Mouse (Mus musculus) neural tube, embryonic 14.5 days (tissue): ENCODE results near the gene Gm17651. TPM values are rescaled to one million over a fixed set of nuclear protein-coding genes. Genes with fewer than 3 reads are reported as not detected.

ENCODE experiments used
- ATAC-seq: fragments of 200-750 bp; cut with Nextera tagmentation; 2 replicates; pipeline ENCODE4 v1.8.0; 2017; ENCODE audit warnings: low read depth, mild to moderate bottlenecking, moderate TSS enrichment, moderate library complexity
- H3K27ac ChIP-seq: fragments of 300-500 bp; sonication (generic); 2 replicates; pipeline ENCODE4 v1.5.1; 2014; ENCODE audit warnings: low read depth, mild to moderate bottlenecking, control low read depth, low read length, moderate library complexity, mixed read lengths
- H3K27me3 ChIP-seq: fragments of 300-500 bp; sonication (generic); 2 replicates; pipeline ENCODE4 v1.6.1; 2014; ENCODE audit warnings: low read length; ENCODE audit not compliant: control insufficient read depth, insufficient read depth
- H3K36me3 ChIP-seq: fragments of 300-500 bp; sonication (generic); 2 replicates; pipeline ENCODE4 v1.6.1; 2014; ENCODE audit warnings: low read length, mixed read lengths; ENCODE audit not compliant: control insufficient read depth, insufficient read depth
- H3K4me1 ChIP-seq: fragments of 300-500 bp; sonication (generic); 2 replicates; pipeline ENCODE4 v1.6.1; 2014; ENCODE audit warnings: low read length; ENCODE audit not compliant: control insufficient read depth, insufficient read depth
- H3K4me2 ChIP-seq: fragments of 300-500 bp; sonication (generic); 2 replicates; pipeline ENCODE4 v1.6.1; 2014; ENCODE audit warnings: mild to moderate bottlenecking, low read depth, low read length, control low read depth
- H3K4me3 ChIP-seq: fragments of 300-500 bp; sonication (generic); 2 replicates; pipeline ENCODE4 v1.5.1; 2014; ENCODE audit warnings: low read depth, low read length, control low read depth, mixed read lengths
- H3K9ac ChIP-seq: fragments of 300-500 bp; sonication (generic); replicated peaks from 2 replicates; pipeline ENCODE4 v1.6.1; 2014; ENCODE audit warnings: low read depth, mild to moderate bottlenecking, control low read depth, low read length, mixed read lengths
- H3K9me3 ChIP-seq: fragments of 300-500 bp; sonication (generic); 2 replicates; pipeline ENCODE4 v1.6.1; 2016; ENCODE audit warnings: low read length; ENCODE audit not compliant: control insufficient read depth
- WGBS: fragments of 180-500 bp; shearing (Covaris S2); extraction: QIAGEN DNeasy Blood & Tissue Kit; methylation state at CpG from one replicate; pipeline ENCODE4 v1.1.7; 2014; 5-methylcytosine and 5-hydroxymethylcytosine counted together
- polyA plus RNA-seq: library from polyadenylated mRNA; unstranded; fragments of >200 nt; fragmentation: Nextera tagmentation; extraction: Ambion mirVana; gene quantifications from 2 replicates; pipeline ENCODE4 v1.2.1, GENCODE M21; 2014

Gm17651 gene
- polyA plus RNA-seq, 1 experiment from 2014 or later, result not detected

- Histone ChIP-seq H3K4me3 (no peak overlapping the region), H3K36me3 (peaks cover 41% of the 10 kb centered on the region), H3K9me3 (no peaks in the 10 kb centered on the region), H3K4me2 (no peak overlapping the region), H3K9ac (no peak overlapping the region), H3K27ac (no peak overlapping the region), H3K27me3 (no peaks in the 10 kb centered on the region), H3K4me1 (no peaks in the 10 kb centered on the region)
- WGBS, result 93% methylated on average over 9 of the region's 9 CpGs
- ATAC-seq, result no peak
These were observed 9.0 kb downstream of the Gm17651 start for GRCm38 (mm10) chr3:97665525-97665924.

- Histone ChIP-seq H3K27ac (no peak overlapping the region), H3K9me3 (no peaks in the 10 kb centered on the region), H3K4me2 (no peak overlapping the region), H3K4me3 (no peak overlapping the region), H3K27me3 (no peaks in the 10 kb centered on the region), H3K4me1 (peaks cover 10% of the 10 kb centered on the region; the same call in 1 of the 2 replicates), H3K9ac (no peak overlapping the region), H3K36me3 (peaks cover 16% of the 10 kb centered on the region; the same call in 1 of the 2 replicates)
- no peak for ATAC-seq
- WGBS, result 78% methylated on average over 8 of the region's 8 CpGs
These were observed 13.3 kb downstream of the Gm17651 start for GRCm38 (mm10) chr3:97661206-97661605.

GRCm38 (mm10) chr3:97659746-97660145 is 14.7 kb downstream of the Gm17651 start:
- Histone ChIP-seq H3K27me3 (no peaks in the 10 kb centered on the region), H3K4me1 (peaks cover 10% of the 10 kb centered on the region; the same call in 1 of the 2 replicates), H3K4me3 (no peak overlapping the region), H3K4me2 (peak overlapping the region; percentile 75; the same call in 1 of the 2 replicates), H3K9me3 (no peaks in the 10 kb centered on the region), H3K9ac (no peak overlapping the region), H3K27ac (no peak overlapping the region), H3K36me3 (peaks cover 11% of the 10 kb centered on the region; the same call in 1 of the 2 replicates)
- 58% methylated on average over 7 of the region's 7 CpGs for WGBS
- no peak for ATAC-seq

- Histone ChIP-seq H3K4me2 (peak overlapping the region; percentile 75), H3K4me3 (peak overlapping the region; percentile 87)
These were observed 15.9 kb downstream of the Gm17651 start for GRCm38 (mm10) chr3:97658426-97659193.

GRCm38 (mm10) chr3:97657655-97658411 is 16.7 kb downstream of the Gm17651 start, which contains the start of gene Prkab2:
Gene Prkab2 (plus strand): TSS chr3:97658193.
- ATAC-seq, result peak; percentile 93
- Histone ChIP-seq H3K4me2 (peak within 1 kb of the TSS; percentile 75), H3K9ac (peak within 1 kb of the TSS; percentile 74), H3K27me3 (no peaks in the 10 kb centered on the region), H3K4me3 (peak within 1 kb of the TSS; percentile 87), H3K9me3 (no peaks in the 10 kb centered on the region), H3K4me1 (peaks cover 10% of the 10 kb centered on the region; the same call in 1 of the 2 replicates), H3K36me3 (no peaks in the 10 kb centered on the region), H3K27ac (peak within 1 kb of the TSS; percentile 70)
- WGBS, result 2% methylated on average over 51 of the region's 51 CpGs

More at GRCm38 (mm10) chr3:97658426-97659193, 15.9 kb downstream of the Gm17651 start:
- Histone ChIP-seq H3K4me1 (peaks cover 10% of the 10 kb centered on the region; the same call in 1 of the 2 replicates), H3K9me3 (no peaks in the 10 kb centered on the region), H3K36me3 (0 out of 2 replicates have a peak, but pooled peaks cover 2% of the 10 kb centered on the region), H3K27ac (peak overlapping the region; percentile 70), H3K27me3 (no peaks in the 10 kb centered on the region), H3K9ac (peak overlapping the region; percentile 74)
- peak; percentile 80 for ATAC-seq
- WGBS, result under 1% methylated on average over 36 of the region's 50 CpGs

- H3K9ac ChIP-seq, result no peak overlapping the region
- no peak overlapping the region for H3K4me3 ChIP-seq
- WGBS, result 87% methylated on average over 8 of the region's 8 CpGs
- ATAC-seq, result no peak
- no peaks in the 10 kb centered on the region for H3K36me3 ChIP-seq
- no peak overlapping the region for H3K4me2 ChIP-seq
- H3K9me3 ChIP-seq, result no peaks in the 10 kb centered on the region
- H3K27ac ChIP-seq, result no peak overlapping the region
- peaks cover 10% of the 10 kb centered on the region; the same call in 1 of the 2 replicates for H3K4me1 ChIP-seq
- H3K27me3 ChIP-seq, result no peaks in the 10 kb centered on the region
These were observed 19.6 kb downstream of the Gm17651 start for GRCm38 (mm10) chr3:97654901-97655300.

- Histone ChIP-seq H3K9me3 (no peaks in the 10 kb centered on the region), H3K36me3 (no peaks in the 10 kb centered on the region), H3K4me2 (no peak overlapping the region), H3K9ac (no peak overlapping the region), H3K27me3 (no peaks in the 10 kb centered on the region), H3K27ac (no peak overlapping the region), H3K4me1 (0 out of 2 replicates have a peak, but pooled peaks cover 3% of the 10 kb centered on the region), H3K4me3 (no peak overlapping the region)
- ATAC-seq, result no peak
- 94% methylated on average over 5 of the region's 5 CpGs for WGBS
These were observed 20.7 kb downstream of the Gm17651 start for GRCm38 (mm10) chr3:97653781-97654180.

- no peaks in the 10 kb centered on the region for H3K9me3 ChIP-seq
- H3K4me3 ChIP-seq, result no peak overlapping the region
- H3K27ac ChIP-seq, result no peak overlapping the region
- WGBS, result 86% methylated on average over 10 of the region's 10 CpGs
- no peak overlapping the region for H3K4me2 ChIP-seq
- ATAC-seq, result no peak
- no peaks in the 10 kb centered on the region for H3K36me3 ChIP-seq
- no peaks in the 10 kb centered on the region for H3K27me3 ChIP-seq
- H3K9ac ChIP-seq, result no peak overlapping the region
- H3K4me1 ChIP-seq, result no peaks in the 10 kb centered on the region
These were observed 22.9 kb downstream of the Gm17651 start for GRCm38 (mm10) chr3:97651604-97652003.
